ENCODE assay signal across 10 mouse cellular contexts in genomic region chr7:132888518-132889249, GRCm38 (mm10).
"Had no signal": no experiment of that assay in that cellular context is flagged by ENCODE, and none has a peak within 500 bp of the region (broad histone marks: within the 10 kb centered on the region; RNA-seq: fewer than 3 reads in every experiment).

No protein-coding gene starts in this region.

- H3K27me3 ChIP-seq: limb, embryonic 13.5 days; midbrain, embryonic 15.5 days; neural tube, embryonic 15.5 days had no signal

- ATAC-seq: midbrain, embryonic 15.5 days had no signal

- H3K4me3 ChIP-seq: limb, embryonic 13.5 days; midbrain, embryonic 15.5 days; neural tube, embryonic 15.5 days had no signal

- H3K4me1 ChIP-seq: midbrain, embryonic 15.5 days; neural tube, embryonic 15.5 days had no signal

- H3K27ac ChIP-seq: limb, embryonic 13.5 days; liver, embryonic 14.5 days; midbrain, embryonic 15.5 days; neural tube, embryonic 15.5 days had no signal

- DNase-seq: kidney, adult 11 months; kidney, postnatal 10 days; left cerebral cortex, postnatal 4 days; lung, adult 18-20 months; right cerebral cortex, adult 18-20 months; right cerebral cortex, postnatal 25 days had no signal
